Mouse (Mus musculus): ENCODE results near the gene Atp5d.

Atp5d gene

DNA sequence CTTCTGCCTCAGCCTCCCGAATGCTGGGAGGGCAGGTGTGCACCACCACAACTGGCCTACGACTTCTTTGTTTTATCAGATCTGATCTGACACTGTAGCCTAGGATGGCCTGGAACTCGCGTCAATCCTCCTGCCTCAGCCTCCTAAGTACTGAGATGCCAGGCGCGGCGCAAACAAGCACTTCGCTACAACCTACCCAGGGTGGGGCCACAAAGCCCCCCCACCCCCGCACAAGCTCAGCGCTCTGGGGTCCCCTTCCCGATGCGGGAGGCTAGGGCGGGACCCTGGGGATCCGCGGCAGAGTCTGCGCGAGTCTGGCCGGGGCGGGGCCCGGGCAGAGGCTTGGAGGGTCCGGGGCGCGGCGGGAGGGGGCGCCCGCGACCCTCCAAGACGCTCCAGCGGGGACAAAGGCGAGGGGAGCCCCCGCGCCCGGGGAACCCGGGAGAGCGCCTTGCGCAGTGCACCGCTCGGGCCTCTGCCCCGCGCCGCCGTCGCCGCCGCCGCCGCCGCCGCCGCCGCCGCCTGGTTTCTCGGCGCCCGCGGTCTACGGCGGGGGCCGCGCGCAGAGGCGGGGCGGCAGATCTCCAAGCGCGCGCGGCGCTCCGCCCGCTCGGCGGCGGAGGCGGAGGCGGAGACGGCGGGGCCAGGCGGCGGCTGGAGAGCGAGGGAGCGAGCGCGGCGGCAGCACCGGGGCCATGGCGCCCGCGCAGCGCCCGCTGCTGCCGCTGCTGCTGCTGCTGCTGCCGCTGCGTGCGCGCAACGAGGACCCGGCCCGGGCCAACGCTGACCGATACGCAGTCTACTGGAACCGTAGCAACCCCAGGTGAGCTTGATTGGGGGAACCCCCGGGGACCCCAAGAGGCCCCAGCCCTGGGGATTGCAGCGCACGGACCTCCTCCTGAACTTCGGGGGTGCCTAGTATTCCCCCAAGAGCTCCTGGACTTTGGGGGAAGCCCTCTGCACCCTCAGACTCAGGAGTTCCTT lies 40.9 kb downstream of the Atp5d start, which contains the start of gene Efna2:
Gene Efna2 (plus strand): TSS at position 415 of the 984 bp plus-strand sequence.
- in situ Hi-C loops (cut with MboI, MseI) = loop anchor here (5.0 kb wide), 1 partner anchor 63 kb away; no protein-coding TSS in a partner anchor

DNA sequence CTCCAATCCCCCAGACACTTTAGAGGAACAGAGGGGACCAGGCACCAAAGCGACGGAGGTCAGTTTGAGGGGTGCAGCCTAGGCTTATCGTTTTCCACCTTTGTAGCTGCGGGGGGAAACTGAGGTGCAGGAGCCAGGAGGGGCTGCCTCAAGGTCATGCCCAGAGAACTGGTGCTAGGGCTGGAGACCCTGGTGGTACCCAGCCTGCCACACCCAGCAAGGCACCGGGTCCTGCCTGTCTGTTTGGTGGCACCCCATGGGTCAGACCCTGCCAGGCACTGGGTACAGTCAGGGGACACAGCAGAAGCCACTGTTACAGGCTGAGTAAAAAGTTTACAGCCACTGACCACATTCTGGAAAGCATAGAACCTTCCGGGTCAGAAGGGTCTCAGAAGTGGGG lies 41.9 kb downstream of the Atp5d start:
- in situ Hi-C loops (cut with MboI, MseI) = no loop called here

DNA sequence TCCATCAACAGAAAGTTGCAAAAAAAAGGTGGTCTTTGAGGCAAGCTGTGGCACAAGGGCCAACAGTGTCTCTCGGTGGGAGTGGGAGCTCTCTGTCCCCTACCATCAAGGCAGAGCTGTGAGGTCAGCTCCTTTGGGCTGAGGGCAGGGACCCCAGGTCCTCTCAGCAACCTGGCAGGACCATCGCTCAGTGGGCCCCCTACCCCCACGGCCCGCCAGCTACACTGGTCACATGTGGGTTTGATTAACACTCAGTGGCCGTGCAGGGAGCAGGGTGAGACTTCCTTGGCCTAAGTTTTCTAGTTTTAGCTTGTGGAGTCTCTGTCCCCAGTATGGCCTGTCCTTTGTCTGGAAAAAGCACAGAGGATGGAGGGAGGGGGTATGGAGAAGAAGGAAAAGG lies 42.4 kb downstream of the Atp5d start:
- in situ Hi-C loops (cut with MboI, MseI) = no loop called here

DNA sequence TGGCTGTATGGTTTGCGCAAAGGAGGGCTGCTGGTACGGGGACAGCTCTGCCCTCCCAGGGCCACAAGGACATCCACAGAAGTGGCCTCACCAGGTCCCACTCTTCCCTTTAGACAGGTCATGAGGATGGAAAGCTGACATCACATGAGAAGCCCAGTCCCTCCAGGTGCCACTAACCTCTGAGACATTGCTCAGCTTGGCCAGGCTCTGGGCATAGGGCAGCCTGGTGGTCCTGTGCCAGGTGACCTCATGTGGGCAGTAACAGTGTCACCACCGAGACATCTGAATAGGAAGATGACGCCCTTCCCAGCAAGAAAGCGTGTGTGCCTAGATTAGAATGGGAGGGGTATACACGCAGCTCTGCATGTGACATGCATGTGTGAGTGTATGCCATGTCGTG lies 44.1 kb downstream of the Atp5d start:
- in situ Hi-C loops (cut with MboI, MseI) = no loop called here

GRCm38 (mm10) chr10:80186649-80187048 lies 48.2 kb downstream of the Atp5d start:
- in situ Hi-C loops (cut with MboI, MseI) = no loop called here

DNA sequence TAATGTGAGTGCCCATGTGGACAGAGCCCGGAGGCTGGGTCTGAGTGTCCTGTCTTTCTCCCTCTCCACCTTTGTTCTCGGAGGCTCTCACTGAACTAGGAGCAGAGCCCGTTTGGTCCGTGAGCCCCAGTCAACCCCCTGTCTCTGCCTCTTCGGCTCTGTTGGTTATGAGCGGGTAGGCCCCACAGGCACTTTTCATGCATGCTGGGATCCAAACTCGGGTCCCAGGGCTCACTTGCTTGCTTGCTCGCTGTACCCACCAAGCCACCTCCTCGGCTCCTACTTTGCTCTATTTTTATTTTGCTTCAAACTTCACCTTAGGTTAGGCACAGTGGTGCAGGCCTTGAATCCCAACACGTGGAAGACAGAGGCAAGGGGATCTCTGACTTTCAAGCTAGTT lies 49.3 kb downstream of the Atp5d start:
- in situ Hi-C loops (cut with MboI, MseI) = no loop called here

- in situ Hi-C loops (cut with MboI, MseI) = no loop called here
Measured at GRCm38 (mm10) chr10:80188453-80189024, 50.1 kb downstream of the Atp5d start.

DNA sequence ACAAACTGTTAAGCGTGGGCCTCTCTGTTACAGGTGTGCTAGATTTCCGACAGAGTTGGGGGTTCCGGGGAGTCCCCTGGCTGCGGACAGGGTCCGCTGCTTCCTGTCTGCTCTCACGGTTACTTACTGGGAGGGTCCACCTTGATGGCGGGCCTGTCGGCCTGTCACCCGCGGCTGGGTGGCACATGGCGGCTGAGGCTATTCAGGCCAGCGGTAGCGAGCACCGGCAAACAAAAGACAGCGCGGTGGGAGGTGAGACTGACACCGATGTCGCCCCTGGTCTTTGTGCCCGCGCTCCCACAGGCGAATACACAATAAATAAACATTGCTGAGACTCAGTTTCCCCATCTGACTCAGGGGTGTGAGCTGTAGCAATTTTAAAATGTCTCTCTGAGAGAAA lies 51.6 kb downstream of the Atp5d start:
- in situ Hi-C loops (cut with MboI, MseI) = no loop called here

- in situ Hi-C loops (cut with MboI, MseI) = no loop called here
Measured at GRCm38 (mm10) chr10:80190491-80191051, 52.1 kb downstream of the Atp5d start.

GRCm38 (mm10) chr10:80193976-80194375 lies 55.5 kb downstream of the Atp5d start:
- in situ Hi-C loops (cut with MboI, MseI) = no loop called here

- in situ Hi-C loops (cut with MboI, MseI) = no loop called here
Measured at GRCm38 (mm10) chr10:80194441-80194840, 56.0 kb downstream of the Atp5d start.

All from T-helper 1 cell (primary cell).